Mouse (Mus musculus): ENCODE measurements around the gene Sorbs2. TPM values are rescaled to one million over a fixed set of nuclear protein-coding genes. Genes with fewer than 3 reads are reported as not detected.

Sorbs2 gene
- polyA plus RNA-seq, 1 experiment, result 0.09 TPM

DNA sequence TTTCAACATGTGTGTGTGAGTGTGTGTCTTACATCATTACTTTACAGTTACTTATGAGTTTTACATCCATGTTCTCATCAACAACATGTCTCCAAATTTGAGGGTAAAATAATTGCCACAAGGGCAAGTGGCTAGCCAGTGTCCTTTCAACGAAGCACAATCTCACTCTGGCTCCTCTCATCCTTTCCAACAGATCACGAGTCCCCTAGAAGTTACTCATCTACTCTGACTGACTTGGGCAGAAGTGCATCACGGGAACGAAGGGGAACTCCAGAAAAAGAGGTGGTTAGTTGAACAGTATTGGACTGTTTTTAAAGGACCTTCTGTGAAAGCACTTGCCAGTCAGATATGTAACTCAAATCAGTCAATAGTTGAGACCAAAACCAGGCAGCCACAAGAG, 291.9 kb downstream of the Sorbs2 start:
- H3K4me3 ChIP-seq (ENCODE audit: insufficient read depth, poor library complexity, severe bottlenecking), result no peak overlapping the region

DNA sequence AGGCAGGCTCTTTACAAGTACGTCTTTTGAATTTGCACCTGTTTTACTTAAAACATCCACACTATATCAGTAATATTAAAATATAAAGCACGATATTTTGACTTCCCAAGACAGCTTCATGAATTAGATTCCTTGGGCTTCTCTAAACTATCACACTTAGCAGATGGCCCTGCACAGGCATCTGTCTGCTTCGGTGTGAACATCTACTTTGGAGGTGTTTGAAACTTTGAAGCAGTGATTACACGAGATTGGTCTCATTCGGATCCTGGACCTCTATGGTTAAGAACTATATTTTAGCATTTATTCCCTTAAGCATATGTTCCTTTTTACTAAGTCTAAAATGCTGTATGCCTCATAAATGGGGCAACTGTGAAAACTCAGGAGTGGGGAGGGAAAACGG, 301.0 kb downstream of the Sorbs2 start:
- Histone ChIP-seq H3K27me3 (ENCODE audit: control insufficient read depth, insufficient read depth, insufficient read length) (peaks cover 6% of the 10 kb centered on the region), H3K79me3 (ENCODE audit: low read depth) (no peaks in the 10 kb centered on the region), H3K79me2 (ENCODE audit: control insufficient read depth, insufficient read depth) (no peaks in the 10 kb centered on the region), H3ac (ENCODE audit: control insufficient read depth, insufficient read length, low read depth) (no peak overlapping the region), H3K36me3 (ENCODE audit: control insufficient read depth, insufficient read depth) (no peaks in the 10 kb centered on the region), H3K4me3 (ENCODE audit: insufficient read depth, poor library complexity, severe bottlenecking) (no peak overlapping the region)
- TF ChIP-seq CTCF (IDR thresholded peaks at IDR 0.05; ENCODE audit: control insufficient read depth, insufficient read depth, insufficient read length), result no peak
- TF ChIP-seq CEBPB (IDR thresholded peaks at IDR 0.05; ENCODE audit: low read depth), result no peak
- no peak for TF ChIP-seq USF1 (IDR thresholded peaks at IDR 0.05; ENCODE audit: low read depth)
- TF ChIP-seq MYOD1 (IDR thresholded peaks at IDR 0.05; ENCODE audit: control insufficient read depth, insufficient read length, low read depth), result no peak
- no peak for TF ChIP-seq MYOG (IDR thresholded peaks at IDR 0.05; ENCODE audit: control insufficient read depth, extremely low read depth, insufficient read length)
- TF ChIP-seq MAX (IDR thresholded peaks at IDR 0.05), result no peak
- TF ChIP-seq FOSL1 (IDR thresholded peaks at IDR 0.05; ENCODE audit: insufficient read depth, low read length, poor library complexity, severe bottlenecking), result no peak

More for the DNA sequence above, 291.9 kb downstream of the Sorbs2 start:
- H3ac ChIP-seq (ENCODE audit: control insufficient read depth, insufficient read length, low read depth), result no peak overlapping the region
- no peaks in the 10 kb centered on the region for H3K79me3 ChIP-seq (ENCODE audit: low read depth)
- no peaks in the 10 kb centered on the region for H3K79me2 ChIP-seq (ENCODE audit: control insufficient read depth, insufficient read depth)
- no peaks in the 10 kb centered on the region for H3K36me3 ChIP-seq (ENCODE audit: control insufficient read depth, insufficient read depth)
- TF ChIP-seq CEBPB (IDR thresholded peaks at IDR 0.05; ENCODE audit: low read depth) (no peak), USF1 (IDR thresholded peaks at IDR 0.05; ENCODE audit: low read depth) (no peak), MYOG (IDR thresholded peaks at IDR 0.05; ENCODE audit: control insufficient read depth, extremely low read depth, insufficient read length) (no peak), CTCF (IDR thresholded peaks at IDR 0.05; ENCODE audit: control insufficient read depth, insufficient read depth, insufficient read length) (no peak), MYOD1 (IDR thresholded peaks at IDR 0.05; ENCODE audit: control insufficient read depth, insufficient read length, low read depth) (no peak), FOSL1 (IDR thresholded peaks at IDR 0.05; ENCODE audit: insufficient read depth, low read length, poor library complexity, severe bottlenecking) (no peak), MAX (IDR thresholded peaks at IDR 0.05) (no peak)
- peaks cover under 1% of the 10 kb centered on the region for H3K27me3 ChIP-seq (ENCODE audit: control insufficient read depth, insufficient read depth, insufficient read length)

DNA sequence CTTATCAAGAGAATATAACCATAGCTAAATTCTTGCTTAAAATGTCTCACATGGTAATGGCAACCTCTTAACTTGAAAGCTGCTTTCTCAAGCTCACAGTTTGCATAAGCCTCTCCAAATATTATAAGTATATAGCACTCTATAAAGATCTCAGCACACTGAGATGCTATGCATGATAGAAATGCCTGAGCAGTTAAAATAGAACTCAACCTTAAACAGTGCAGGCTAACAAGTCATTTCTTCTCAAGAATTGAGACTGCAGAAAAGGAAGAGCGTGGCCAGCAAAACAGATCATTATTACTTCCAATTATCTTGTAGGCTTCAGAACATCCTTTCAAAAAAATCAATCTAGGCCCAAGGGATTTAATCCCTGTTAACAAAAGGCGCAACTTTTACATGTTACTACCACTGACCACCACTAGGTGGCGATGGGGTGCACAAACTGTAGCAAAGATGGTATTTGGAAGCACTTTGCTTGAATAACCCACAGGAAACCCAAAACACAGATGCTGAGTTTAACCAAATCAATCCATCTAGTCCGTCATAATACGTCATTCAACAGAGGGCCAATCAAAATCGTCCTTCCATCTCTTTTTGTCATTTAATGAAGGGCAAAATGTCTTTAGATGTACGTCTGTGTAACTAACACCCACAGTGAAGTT, 309.3 kb downstream of the Sorbs2 start:
- Histone ChIP-seq H3K79me2 (ENCODE audit: control insufficient read depth, insufficient read depth) (no peaks in the 10 kb centered on the region), H3K79me3 (ENCODE audit: low read depth) (no peaks in the 10 kb centered on the region), H3K27me3 (ENCODE audit: control insufficient read depth, insufficient read depth, insufficient read length) (no peaks in the 10 kb centered on the region), H3K4me3 (ENCODE audit: insufficient read depth, poor library complexity, severe bottlenecking) (no peak overlapping the region), H3ac (ENCODE audit: control insufficient read depth, insufficient read length, low read depth) (no peak overlapping the region), H3K36me3 (ENCODE audit: control insufficient read depth, insufficient read depth) (no peaks in the 10 kb centered on the region)
- TF ChIP-seq MYOG (IDR thresholded peaks at IDR 0.05; ENCODE audit: control insufficient read depth, extremely low read depth, insufficient read length) (no peak), CTCF (IDR thresholded peaks at IDR 0.05; ENCODE audit: control insufficient read depth, insufficient read depth, insufficient read length) (peak; percentile 20)

DNA sequence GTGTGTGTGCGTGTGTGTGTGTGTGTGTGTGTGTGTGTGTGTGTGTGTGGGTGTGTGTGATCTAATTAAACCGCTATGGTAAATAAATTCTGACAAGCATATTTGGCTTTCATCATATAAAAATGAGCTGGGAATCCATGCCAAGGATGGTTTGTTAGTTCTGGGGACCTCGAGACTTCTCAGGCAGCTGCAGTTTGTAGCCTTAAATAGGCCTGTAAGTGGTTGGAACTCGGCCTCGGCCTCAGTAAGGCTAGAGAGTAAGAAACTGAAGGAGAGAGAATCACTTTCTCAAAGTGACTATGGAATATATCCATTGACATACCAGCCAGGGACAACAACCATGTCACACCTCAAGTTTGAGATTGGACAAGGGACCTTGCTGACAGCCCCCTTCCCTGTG, 314.1 kb downstream of the Sorbs2 start:
- TF ChIP-seq MAX (IDR thresholded peaks at IDR 0.05) (no peak), CEBPB (IDR thresholded peaks at IDR 0.05; ENCODE audit: low read depth) (no peak), USF1 (IDR thresholded peaks at IDR 0.05; ENCODE audit: low read depth) (no peak), FOSL1 (IDR thresholded peaks at IDR 0.05; ENCODE audit: insufficient read depth, low read length, poor library complexity, severe bottlenecking) (no peak), CTCF (IDR thresholded peaks at IDR 0.05; ENCODE audit: control insufficient read depth, insufficient read depth, insufficient read length) (no peak), MYOD1 (IDR thresholded peaks at IDR 0.05; ENCODE audit: control insufficient read depth, insufficient read length, low read depth) (no peak), MYOG (IDR thresholded peaks at IDR 0.05; ENCODE audit: control insufficient read depth, extremely low read depth, insufficient read length) (no peak)
- H3K79me2 ChIP-seq (ENCODE audit: control insufficient read depth, insufficient read depth), result no peaks in the 10 kb centered on the region
- H3K4me3 ChIP-seq (ENCODE audit: insufficient read depth, poor library complexity, severe bottlenecking), result no peak overlapping the region
- H3K27me3 ChIP-seq (ENCODE audit: control insufficient read depth, insufficient read depth, insufficient read length), result no peaks in the 10 kb centered on the region
- H3K36me3 ChIP-seq (ENCODE audit: control insufficient read depth, insufficient read depth), result no peaks in the 10 kb centered on the region
- no peak overlapping the region for H3ac ChIP-seq (ENCODE audit: control insufficient read depth, insufficient read length, low read depth)
- H3K79me3 ChIP-seq (ENCODE audit: low read depth), result no peaks in the 10 kb centered on the region

DNA sequence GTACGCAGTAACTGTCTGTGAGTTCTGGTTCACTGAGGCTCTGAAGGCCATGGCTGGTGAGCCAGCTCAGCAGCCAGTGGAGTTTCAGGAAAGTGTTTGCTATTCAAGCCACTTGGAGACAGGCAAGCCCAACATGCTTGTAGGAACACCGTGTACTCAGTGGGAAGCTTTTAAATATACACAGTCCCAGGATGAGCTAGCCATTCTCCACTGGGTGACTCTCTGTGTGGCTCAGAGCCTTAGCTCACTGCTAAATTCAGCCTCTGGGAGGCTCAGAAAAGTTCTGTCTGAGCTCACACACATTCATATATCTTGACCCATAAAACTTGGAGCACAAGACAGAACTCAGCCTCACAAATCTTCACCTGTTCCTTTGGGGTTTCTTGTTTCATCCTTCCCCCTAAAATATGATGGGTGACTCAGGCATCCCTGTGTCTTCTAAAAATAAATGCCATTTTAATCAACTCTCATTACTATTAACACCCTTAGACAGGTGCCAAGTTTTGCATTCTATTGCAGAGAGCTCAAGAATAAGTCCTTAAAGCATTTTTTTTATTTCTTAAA, 322.5 kb downstream of the Sorbs2 start:
- Histone ChIP-seq H3ac (ENCODE audit: control insufficient read depth, insufficient read length, low read depth) (no peak overlapping the region), H3K27me3 (ENCODE audit: control insufficient read depth, insufficient read depth, insufficient read length) (no peaks in the 10 kb centered on the region), H3K4me3 (ENCODE audit: insufficient read depth, poor library complexity, severe bottlenecking) (no peak overlapping the region), H3K79me3 (ENCODE audit: low read depth) (no peaks in the 10 kb centered on the region), H3K79me2 (ENCODE audit: control insufficient read depth, insufficient read depth) (no peaks in the 10 kb centered on the region), H3K36me3 (ENCODE audit: control insufficient read depth, insufficient read depth) (no peaks in the 10 kb centered on the region)
- no peak for TF ChIP-seq MYOG (IDR thresholded peaks at IDR 0.05; ENCODE audit: control insufficient read depth, extremely low read depth, insufficient read length)
- no peak for TF ChIP-seq USF1 (IDR thresholded peaks at IDR 0.05; ENCODE audit: low read depth)
- no peak for TF ChIP-seq MAX (IDR thresholded peaks at IDR 0.05)
- no peak for TF ChIP-seq CEBPB (IDR thresholded peaks at IDR 0.05; ENCODE audit: low read depth)
- TF ChIP-seq CTCF (IDR thresholded peaks at IDR 0.05; ENCODE audit: control insufficient read depth, insufficient read depth, insufficient read length), result no peak
- no peak for TF ChIP-seq FOSL1 (IDR thresholded peaks at IDR 0.05; ENCODE audit: insufficient read depth, low read length, poor library complexity, severe bottlenecking)
- TF ChIP-seq MYOD1 (IDR thresholded peaks at IDR 0.05; ENCODE audit: control insufficient read depth, insufficient read length, low read depth), result peak; percentile 52
